Mouse (Mus musculus) liver, adult 2 months (tissue): ENCODE results near the gene Cask.

Experiments
- CTCF ChIP-seq: fragments of 200-500 bp; IDR thresholded peaks from 2 replicates; pipeline ENCODE4 v1.5.1; 2011; ENCODE audit warnings: low read depth, low read length, control low read depth
- POLR2A ChIP-seq: fragments of 200-500 bp; IDR thresholded peaks from 2 replicates; pipeline ENCODE4 v1.6.1; 2011; ENCODE audit warnings: low read length, control low read depth; ENCODE audit not compliant: insufficient read depth; ENCODE audit errors: extremely low read depth

DNA sequence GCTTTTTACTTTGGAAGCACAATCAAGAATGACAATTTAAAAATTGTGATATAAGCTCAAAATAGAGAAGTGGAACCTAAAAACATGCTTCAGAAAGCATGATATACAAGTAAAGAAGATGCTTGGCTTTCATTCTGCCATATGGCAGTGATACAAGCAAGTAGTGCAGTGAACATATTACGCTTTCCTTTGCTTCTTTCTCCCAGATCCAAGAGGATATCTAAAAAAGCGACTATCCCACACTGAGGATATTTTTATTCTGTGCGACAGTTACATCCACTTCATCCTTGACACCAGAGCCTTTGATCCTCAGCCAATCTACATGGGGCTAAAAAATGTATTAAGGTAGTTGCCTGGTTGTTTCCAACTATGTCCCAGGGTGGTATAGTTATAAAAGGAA lies 169.4 kb downstream of the Cask start:
- TF ChIP-seq CTCF (no peak), POLR2A (no peak)
